Mouse (Mus musculus) cerebellum, adult 2 months (tissue): ENCODE measurements around the gene Ift57.

Experiments
- CTCF ChIP-seq: fragments of 200-500 bp; IDR thresholded peaks from 2 replicates; pipeline ENCODE4 v1.5.1; 2011; ENCODE audit warnings: low read depth, mild to moderate bottlenecking, control low read depth, low read length, moderate library complexity, borderline replicate concordance; ENCODE audit not compliant: insufficient read depth
- POLR2A ChIP-seq: fragments of 200-500 bp; IDR thresholded peaks from 2 replicates; pipeline ENCODE4 v1.6.1; 2011; ENCODE audit warnings: low read length, control low read depth, borderline replicate concordance; ENCODE audit not compliant: insufficient read depth

GRCm38 (mm10) chr16:49773068-49773467 lies 74.0 kb downstream of the Ift57 start:
- TF ChIP-seq POLR2A: no peak
- no peak for TF ChIP-seq CTCF
